Mouse (Mus musculus) induced T-regulatory cell, adult 2 months (primary cell): ENCODE measurements around the gene Cep170b.
A peak's percentile ranks its signal among the peaks of the same experiment; 100 is the strongest.

Source experiments
- DNase-seq: peaks from one replicate; pipeline ENCODE4 v3.0.0-alpha.2; 2012; ENCODE audit warnings: low read depth

Gene Cep170b

GRCm38 (mm10) chr12:112702374-112703320 lies 17.6 kb upstream of the Cep170b start:
- peak; percentile 67 for DNase-seq

DNA sequence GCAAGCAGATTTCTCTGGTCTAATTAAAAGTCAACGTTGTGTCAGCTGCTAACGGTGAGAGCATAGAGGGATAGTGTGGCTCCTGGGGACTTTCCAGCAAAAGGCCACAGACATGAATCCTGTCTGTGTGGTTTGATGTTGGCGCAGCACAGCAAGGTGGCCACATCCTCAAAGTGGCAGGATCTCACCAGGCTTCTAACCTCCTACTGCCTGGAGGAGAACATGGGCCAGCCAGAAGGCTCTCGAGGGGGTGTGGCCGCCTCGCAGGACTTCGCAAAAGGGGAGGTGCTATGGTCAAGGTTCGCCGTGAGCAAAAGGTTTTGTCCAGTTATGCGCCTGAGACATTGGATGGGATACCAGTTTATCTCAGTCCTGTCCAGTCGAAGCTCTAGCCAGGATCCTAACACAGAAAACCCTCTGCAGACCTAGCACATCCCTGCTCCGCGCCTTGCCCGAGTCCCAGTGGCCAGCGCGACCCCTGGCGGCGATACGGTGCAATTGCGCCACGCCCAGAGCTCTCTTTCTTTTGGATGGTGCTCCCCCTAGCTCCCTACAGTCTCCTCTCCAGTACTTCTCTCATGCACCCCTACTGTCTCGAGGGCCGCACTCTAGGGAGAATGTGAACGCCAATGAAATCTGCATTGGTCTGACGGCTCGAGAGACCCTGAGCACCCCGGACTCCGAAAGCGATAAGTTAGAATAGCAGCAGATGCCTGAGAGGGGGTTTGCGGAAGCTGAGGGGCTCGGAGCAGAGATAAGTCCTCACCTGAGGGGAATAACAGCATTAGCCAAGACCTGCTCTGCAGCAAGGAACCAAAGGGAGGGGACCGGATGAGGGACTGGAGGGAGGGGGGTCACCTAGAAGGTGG lies 13.3 kb upstream of the Cep170b start:
- DNase-seq, result peak; percentile 88

DNA sequence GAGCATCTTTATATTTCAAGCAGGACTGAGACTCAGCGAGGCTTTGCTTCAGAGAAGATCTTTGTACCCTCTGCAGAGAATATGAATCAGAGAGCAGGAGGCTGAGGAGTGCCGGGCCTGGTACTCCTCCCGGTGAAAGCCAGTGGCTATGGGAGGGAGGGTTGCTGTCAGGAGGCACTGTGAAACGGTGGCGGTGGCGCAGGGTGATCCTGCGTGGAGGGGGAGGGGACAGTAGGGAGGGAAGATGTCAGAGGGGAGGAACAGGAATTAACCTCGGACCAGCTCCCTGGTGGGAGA lies 12.7 kb upstream of the Cep170b start:
- DNase-seq, result no peak

- DNase-seq, result no peak
Observed at GRCm38 (mm10) chr12:112713984-112714383, 6.3 kb upstream of the Cep170b start.

- DNase-seq, result peak; percentile 80
Observed at GRCm38 (mm10) chr12:112717140-112717539, 3.1 kb upstream of the Cep170b start.

- DNase-seq, result no peak
Observed at GRCm38 (mm10) chr12:112718995-112719394, 1.3 kb upstream of the Cep170b start.

GRCm38 (mm10) chr12:112720890-112721423 lies 702 bp downstream of the Cep170b start:
- no peak for DNase-seq

GRCm38 (mm10) chr12:112721424-112722239 lies 1.4 kb downstream of the Cep170b start:
- DNase-seq, result peak; percentile 83

- DNase-seq, result peak; percentile 56
Observed at GRCm38 (mm10) chr12:112722240-112723027, 2.2 kb downstream of the Cep170b start.

- DNase-seq, result no peak
Observed at GRCm38 (mm10) chr12:112723028-112723330, 2.7 kb downstream of the Cep170b start.

- no peak for DNase-seq
Observed at GRCm38 (mm10) chr12:112723445-112723844, 3.2 kb downstream of the Cep170b start.

DNA sequence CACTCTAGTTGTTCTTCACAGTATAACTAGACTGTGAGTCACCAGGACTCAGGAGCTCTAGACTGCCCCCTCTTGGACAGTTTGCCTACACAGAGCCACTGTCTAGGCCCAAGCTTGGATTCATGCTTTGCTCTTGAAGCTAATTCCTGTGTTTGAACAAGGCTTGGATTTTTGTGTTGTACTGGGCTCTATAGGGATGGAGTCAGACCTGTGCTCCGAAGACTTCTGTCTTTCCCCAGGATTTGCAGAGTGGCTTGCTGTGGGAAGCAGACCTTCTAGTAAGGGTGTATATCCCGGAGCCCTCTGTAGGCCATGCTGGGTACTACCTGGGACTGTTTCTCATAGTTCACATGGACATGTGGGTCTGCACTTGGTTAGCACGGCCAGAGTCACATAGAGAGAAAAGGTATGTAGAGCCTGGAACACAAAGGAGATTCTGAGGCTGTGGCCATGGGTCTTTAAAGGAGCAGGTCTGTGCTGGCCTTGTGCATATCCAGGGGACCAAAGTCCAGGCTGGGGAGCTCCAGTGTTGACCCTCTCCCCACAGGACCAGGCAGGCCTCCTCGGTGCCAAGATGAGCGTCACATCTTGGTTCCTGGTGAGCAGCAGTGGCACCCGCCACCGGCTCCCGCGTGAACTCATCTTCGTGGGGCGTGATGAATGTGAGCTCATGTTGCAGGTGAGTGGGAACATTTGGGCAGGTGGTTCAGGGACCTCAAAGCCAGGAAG lies 4.0 kb downstream of the Cep170b start:
- DNase-seq, result peak; percentile 91

DNA sequence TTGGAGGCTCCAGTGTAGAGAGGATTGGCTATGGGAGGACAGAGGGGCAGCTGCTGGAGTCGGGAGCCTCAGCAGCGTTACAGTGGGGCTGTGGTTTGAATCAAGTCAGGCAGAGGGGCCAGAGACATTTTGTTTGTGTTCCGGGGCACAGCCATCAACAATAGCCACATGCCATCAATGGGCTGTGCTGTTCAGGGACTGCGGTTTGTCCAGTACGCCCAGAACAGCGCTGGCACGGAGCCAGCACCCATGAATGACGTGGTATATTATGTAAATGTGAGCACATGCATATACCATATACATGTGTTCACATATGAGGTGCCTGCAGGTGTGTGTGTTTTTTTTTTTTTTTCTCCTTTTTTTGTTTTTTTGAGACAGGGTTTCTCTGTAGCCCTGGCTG lies 7.5 kb downstream of the Cep170b start:
- no peak for DNase-seq

- DNase-seq, result no peak
Observed at GRCm38 (mm10) chr12:112730808-112731207, 10.6 kb downstream of the Cep170b start.

GRCm38 (mm10) chr12:112732591-112732990 lies 12.3 kb downstream of the Cep170b start:
- no peak for DNase-seq

DNA sequence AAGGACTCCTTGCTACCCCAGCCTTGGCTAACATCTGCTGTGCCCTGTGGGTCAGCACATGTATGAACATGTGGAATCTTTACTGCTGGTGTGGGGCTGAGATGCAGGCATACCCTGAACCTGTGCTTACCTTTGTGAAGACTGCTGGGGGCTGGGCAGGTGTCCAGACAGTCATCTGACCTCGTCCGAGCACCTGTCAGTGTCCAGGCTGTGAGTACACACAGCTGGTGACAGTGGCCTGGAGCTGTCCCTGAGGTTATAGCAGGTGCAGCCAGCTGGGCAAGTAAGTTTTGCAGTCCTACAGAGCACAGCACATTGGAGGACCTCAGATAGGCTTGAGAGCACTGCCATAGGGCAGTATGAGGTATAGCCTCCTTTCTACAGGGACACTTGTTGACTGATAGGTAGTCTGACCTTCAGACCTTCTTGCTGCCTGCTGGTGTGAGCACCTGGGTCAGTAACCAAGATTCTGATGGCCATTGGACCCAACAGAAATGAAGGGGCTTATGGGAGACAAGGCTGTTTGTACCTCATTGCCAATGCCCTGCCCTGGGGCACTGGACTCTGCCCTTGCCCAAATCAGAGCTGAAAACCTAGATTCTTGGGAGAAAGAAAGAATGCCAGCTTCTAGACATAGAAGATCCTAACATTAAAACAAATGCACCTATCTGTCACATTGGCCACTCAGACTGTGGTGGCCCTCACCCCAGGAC lies 14.0 kb downstream of the Cep170b start:
- DNase-seq, result no peak

DNA sequence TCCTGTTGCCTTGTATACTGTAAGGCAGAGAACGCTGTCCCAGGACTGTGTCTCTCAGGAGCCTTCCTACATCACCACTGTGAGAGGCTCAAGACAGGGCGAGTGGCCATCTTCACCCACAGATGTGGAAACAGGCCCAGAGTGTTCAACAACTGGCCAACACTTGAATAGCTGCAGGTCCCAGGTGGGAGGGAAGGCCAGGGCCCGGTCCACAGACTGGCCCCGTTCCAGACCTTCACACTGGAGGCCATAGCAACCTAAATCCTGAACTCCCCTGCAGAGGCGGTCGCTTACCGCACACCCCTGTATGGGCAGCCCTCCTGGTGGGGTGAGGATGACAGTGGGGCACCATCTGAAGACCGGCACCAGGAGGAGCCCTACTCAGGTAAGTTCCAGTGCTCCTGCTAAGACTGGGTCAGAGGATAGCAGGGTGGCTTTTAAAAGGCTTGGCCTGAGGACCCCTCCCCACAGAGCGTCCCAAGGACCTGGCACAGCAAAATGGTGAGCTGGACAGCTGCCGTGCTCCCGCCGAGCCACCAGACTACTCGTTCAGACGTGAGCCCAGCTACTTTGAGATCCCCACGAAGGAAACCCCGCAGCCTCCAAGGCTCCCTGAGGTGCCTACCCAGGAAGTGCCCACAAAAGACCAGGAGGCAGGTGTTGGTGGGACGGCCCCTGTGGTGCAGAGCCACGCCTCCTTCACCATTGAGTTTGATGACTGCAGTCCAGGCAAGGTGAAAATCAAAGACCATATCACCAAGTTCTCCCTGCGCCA lies 14.8 kb downstream of the Cep170b start:
- DNase-seq, result no peak

DNA sequence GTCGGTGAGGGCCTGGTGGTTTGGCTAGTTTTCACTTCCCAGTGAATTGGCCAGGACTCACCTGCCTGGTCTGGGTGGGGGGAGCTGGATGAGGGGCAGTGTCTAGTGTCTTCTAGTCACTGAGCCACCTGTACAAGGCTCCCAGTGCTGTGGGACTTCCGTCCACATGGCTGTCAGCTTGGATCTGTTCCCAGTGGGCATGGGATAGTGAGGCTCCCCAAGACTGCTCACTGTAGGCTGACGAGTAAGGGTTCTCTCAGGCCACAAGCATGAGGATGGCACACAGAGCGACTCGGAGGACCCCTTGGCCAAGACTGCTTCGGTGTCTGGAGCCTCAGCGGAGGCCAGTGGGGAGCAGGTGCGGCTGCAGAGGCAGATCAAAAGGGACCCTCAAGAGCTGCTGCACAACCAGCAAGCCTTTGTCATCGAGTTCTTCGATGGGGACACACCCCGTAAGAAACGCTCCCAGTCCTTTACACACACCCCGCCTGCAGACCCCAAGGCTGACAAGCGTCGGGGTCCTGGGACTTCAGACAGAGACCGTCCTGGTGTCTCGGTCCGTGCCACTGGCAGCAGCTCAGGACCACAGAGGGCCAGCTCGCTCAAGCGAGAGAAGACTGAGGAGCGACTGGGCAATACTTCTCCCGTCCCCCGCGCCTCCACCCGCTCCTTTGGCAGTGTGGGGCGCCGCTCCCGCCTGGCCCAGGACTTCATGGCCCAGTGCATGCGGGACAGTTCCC lies 15.8 kb downstream of the Cep170b start:
- no peak for DNase-seq

- no peak for DNase-seq
Observed at GRCm38 (mm10) chr12:112736636-112736925, 16.3 kb downstream of the Cep170b start.
